ENCODE assay signal across 25 mouse cellular contexts in genomic region chr2:79695190-79695589, GRCm38 (mm10). TPM values are rescaled to one million over a fixed set of nuclear protein-coding genes. Genes with fewer than 3 reads are reported as not detected.
"Had no signal": no experiment of that assay in that cellular context is flagged by ENCODE, and none has a peak within 500 bp of the region (broad histone marks: within the 10 kb centered on the region; RNA-seq: fewer than 3 reads in every experiment).

No protein-coding gene starts in this region.

- ATAC-seq: midbrain, embryonic 13.5 days had no signal

- H3K9ac ChIP-seq: kidney, embryonic 15.5 days; liver, embryonic 13.5 days; midbrain, embryonic 13.5 days; neural tube, embryonic 12.5 days had no signal

- H3K36me3 ChIP-seq: kidney, embryonic 15.5 days; liver, embryonic 13.5 days; midbrain, embryonic 10.5 days; midbrain, embryonic 13.5 days; neural tube, embryonic 12.5 days had no signal

- H3K4me2 ChIP-seq: kidney, embryonic 15.5 days; liver, embryonic 13.5 days; midbrain, embryonic 13.5 days; neural tube, embryonic 12.5 days had no signal

- H3K27ac ChIP-seq: kidney, embryonic 15.5 days; layer of hippocampus, adult 2 months; left cerebral cortex, adult 2 months; liver, embryonic 13.5 days; midbrain, embryonic 10.5 days; midbrain, embryonic 13.5 days; neural tube, embryonic 12.5 days had no signal

- H3K4me1 ChIP-seq: kidney, embryonic 15.5 days; liver, embryonic 13.5 days; midbrain, embryonic 10.5 days; midbrain, embryonic 13.5 days; neural tube, embryonic 12.5 days had no signal

- H3K4me3 ChIP-seq: kidney, embryonic 15.5 days; layer of hippocampus, adult 2 months; left cerebral cortex, adult 2 months; liver, embryonic 13.5 days; megakaryocyte, embryonic 14.5 days; midbrain, embryonic 10.5 days; midbrain, embryonic 13.5 days; neural tube, embryonic 12.5 days had no signal

- H3K27me3 ChIP-seq: kidney, embryonic 15.5 days; liver, embryonic 13.5 days; megakaryocyte, embryonic 14.5 days; midbrain, embryonic 13.5 days; neural tube, embryonic 12.5 days had no signal

- H3K9me3 ChIP-seq: kidney, embryonic 15.5 days; liver, embryonic 13.5 days; megakaryocyte, embryonic 14.5 days; midbrain, embryonic 10.5 days; midbrain, embryonic 13.5 days; neural tube, embryonic 12.5 days had no signal

- DNase-seq: kidney, adult 2 months; kidney, postnatal 14 days; kidney, postnatal 4 days; layer of hippocampus, postnatal 36 days; liver, embryonic 13.5 days; lung, adult 2 months; retina, postnatal 1 day; right cerebral cortex, postnatal 25 days; thymus, adult 18-20 months; thymus, postnatal 36 days had no signal

RNA-seq across cellular contexts. Expression of gene Ppp1r1c, which starts 12.4 kb away (rescaled TPM):
- total RNA-seq: layer of hippocampus, postnatal 36 days; left cerebral cortex, adult 2 months; left cerebral cortex, postnatal 36 days; liver, adult 2 months had no signal
- polyA plus RNA-seq: intestine, embryonic 14.5 days; kidney, adult 2 months; limb, embryonic 11.5 days; liver, adult 2 months; liver, embryonic 13.5 days; liver, embryonic 16.5 days; lung, adult 2 months; spleen, adult 2 months; stomach, embryonic 16.5 days; urinary bladder, adult 2 months had no signal
